Mouse (Mus musculus): ENCODE data around the gene Liph.

- no peak for TF ChIP-seq CTCF (IDR thresholded peaks at IDR 0.05; ENCODE audit: low read depth)
- no peak for TF ChIP-seq EP300 (IDR thresholded peaks at IDR 0.05; ENCODE audit: low read depth)
Measured at GRCm38 (mm10) chr16:21983581-21983980, 11.9 kb downstream of the Liph start.

Data from liver, embryonic 14.5 days (tissue).